Mouse (Mus musculus): Measurements from ENCODE around the gene Ece2. TPM values are rescaled to one million over a fixed set of nuclear protein-coding genes. Genes with fewer than 3 reads are reported as not detected.

The Ece2 gene
- total RNA-seq, 2 experiments from 2014 or later: 29.0 TPM

DNA sequence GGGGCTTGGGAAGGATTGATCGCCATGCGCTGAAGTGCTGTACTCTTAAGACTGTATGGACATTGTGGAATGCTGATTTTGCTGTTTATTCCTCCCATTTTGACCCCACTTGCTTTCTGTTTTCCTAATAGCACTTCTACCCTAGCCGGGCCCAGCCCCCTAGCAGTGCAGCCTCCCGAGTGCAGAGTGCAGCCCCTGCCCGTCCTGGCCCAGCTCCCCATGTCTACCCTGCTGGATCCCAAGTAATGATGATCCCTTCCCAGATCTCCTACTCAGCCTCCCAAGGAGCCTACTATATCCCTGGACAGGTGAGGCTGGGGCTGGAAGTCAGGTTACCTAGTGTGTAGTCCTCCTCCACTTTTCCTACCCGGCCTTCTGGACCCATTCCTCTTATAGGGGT lies 45.6 kb downstream of the Ece2 start:
- intact Hi-C loops (cut with DNase I): no loop called here
- no peak for DNase-seq (ENCODE audit: extremely low spot score in 1 of 2, low spot score in 2 of 2)

DNA sequence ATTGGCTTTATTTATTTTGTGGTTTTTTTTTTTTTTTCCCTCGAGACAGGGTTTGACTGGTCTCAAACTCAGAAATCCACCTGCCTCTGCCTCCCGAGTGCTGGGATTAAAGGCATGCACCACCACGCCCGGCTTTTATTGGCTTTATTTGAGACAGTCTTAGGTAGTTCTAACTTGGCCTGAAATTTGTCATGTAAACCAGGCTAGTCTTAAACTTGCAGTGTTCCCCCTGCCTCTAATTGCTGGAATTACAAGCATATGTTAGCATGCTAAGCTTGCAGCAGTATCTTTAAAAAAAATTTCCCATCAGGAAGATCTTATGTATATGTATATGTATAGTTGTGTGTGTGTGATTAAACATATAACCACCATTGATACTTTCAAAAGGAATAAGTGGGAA lies 47.1 kb downstream of the Ece2 start:
- no peak for DNase-seq (ENCODE audit: extremely low spot score in 1 of 2, low spot score in 2 of 2)
- intact Hi-C loops (cut with DNase I): no loop called here

DNA sequence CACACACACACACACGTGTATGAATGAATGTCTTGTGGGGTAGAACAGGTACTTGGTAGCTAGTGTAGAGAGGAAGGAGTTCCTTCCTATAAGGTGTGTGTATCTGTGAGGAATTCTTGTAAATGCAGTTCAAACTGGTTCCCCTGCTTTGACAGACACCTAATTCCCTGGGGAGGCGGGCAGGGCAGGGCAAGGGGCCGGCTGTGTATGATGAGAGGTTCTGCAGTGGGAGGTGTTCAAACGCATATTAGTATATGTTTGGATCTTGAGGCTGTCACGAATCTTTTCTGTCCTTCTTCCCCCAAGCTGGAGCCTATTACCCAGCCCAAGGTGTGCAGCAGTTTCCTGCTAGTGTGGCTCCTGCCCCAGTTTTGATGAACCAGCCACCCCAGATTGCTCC lies 47.8 kb downstream of the Ece2 start:
- DNase-seq (ENCODE audit: extremely low spot score in 1 of 2, low spot score in 2 of 2): no peak
- intact Hi-C loops (cut with DNase I): no loop called here

DNA sequence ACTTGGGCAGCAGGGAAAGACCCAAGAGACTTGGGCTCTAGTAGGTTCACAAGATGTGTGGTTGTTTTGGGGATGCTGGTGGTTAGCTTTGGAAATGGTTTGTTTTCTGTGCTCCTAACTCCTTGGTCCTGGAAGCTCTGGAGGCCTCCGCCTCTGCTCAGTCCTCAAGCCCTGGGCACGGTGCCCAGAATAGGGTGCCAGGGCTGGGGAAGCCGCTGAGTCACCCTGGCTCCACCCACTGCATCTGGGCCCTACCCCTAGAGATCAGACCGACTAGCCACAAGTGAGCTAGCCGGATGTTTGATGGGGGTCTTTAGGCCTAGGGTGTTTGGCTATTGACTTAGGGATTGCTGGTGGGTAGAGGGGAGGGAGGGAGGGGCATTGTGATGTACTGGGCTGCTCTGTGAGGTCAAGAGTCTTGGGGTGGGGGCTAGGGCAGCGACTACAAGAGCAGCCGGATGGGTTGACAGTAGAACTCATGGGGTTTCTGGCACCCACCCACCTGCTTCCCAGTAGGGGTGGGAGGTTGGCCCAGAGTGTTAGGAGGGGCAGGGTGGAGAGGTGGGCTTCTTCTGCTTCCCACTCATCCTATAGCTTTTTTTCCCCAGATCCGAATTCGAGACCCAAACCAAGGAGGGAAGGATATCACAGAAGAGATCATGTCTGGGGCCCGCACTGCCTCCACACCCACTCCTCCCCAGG lies 48.5 kb downstream of the Ece2 start:
- DNase-seq (ENCODE audit: extremely low spot score in 1 of 2, low spot score in 2 of 2): peak in 1 of 2 experiments; percentile 81
- intact Hi-C loops (cut with DNase I): no loop called here

DNA sequence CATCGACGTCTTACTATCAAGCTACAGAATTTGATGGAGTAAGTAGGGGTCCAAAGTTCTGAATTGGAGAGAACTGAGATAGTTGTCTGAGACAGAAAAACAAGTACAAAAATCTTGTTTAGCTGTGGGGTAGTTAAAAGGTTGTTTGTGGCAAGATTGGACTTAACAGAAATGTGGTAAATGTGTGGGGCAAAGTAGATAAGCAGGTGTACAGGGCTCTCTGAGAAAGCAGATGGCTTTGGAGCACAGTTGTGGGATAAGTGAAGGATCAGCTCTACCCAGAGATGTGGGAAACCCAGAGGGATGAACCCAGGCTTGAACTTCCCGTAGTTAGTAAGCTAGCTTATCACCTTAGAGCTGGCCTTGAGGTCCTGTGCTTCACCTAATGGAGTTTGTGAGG lies 61.1 kb downstream of the Ece2 start:
- intact Hi-C loops (cut with DNase I): no loop called here
- DNase-seq (ENCODE audit: extremely low spot score in 1 of 2, low spot score in 2 of 2): no peak

DNA sequence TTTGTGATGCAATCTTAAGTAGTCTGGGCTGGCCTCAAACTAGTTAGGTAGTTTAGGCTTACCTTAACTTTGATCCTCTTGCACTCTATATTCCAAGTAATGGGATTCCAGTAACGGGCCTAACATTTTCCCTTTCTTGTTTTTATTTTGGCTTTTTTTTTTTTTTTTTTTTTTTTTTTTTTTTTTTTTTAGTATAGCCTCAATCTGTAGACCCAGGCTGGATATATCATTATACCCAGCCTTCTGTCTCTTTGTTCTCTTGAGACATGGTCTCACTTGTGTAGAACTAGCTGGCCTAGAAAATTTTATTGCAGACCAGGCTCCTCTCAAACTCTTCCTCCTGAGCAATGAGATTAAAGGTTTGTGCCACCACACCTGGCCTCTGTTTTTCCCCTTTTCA lies 62.0 kb downstream of the Ece2 start:
- intact Hi-C loops (cut with DNase I): no loop called here
- DNase-seq (ENCODE audit: extremely low spot score in 1 of 2, low spot score in 2 of 2): no peak

DNA sequence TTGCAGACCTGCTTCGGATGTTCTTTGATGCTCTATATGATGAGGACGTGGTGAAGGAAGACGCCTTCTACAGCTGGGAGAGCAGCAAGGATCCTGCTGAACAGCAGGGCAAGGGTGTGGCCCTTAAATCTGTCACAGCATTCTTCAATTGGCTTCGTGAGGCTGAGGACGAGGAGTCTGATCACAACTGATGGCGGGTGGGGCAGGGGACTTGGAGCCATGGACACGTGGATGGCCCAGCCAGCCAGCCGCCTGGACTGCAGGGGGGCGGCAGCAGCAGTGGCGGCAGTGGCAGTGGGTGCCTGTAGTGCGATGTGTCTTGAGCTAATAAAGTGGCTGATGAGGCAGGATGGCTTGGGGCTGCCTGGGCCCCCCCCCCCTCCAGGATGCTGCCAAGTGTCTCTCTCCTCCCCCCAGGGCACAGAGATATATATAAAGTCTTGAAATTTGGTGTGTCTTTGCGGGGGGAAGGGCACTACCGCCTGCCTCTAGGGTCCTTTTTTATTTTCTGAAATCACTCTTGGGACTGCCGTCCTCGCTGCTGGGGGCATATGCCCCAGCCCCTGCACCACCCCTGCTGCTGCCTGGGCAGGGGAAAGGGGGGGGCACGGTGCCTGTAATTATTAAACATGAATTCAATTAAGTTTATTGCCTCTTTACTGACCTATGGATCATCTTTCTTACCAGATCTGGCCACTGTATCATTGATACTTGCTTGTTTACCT lies 62.8 kb downstream of the Ece2 start:
- intact Hi-C loops (cut with DNase I): no loop called here
- DNase-seq (ENCODE audit: extremely low spot score in 1 of 2, low spot score in 2 of 2): peak in 1 of 2 experiments; percentile 52

DNA sequence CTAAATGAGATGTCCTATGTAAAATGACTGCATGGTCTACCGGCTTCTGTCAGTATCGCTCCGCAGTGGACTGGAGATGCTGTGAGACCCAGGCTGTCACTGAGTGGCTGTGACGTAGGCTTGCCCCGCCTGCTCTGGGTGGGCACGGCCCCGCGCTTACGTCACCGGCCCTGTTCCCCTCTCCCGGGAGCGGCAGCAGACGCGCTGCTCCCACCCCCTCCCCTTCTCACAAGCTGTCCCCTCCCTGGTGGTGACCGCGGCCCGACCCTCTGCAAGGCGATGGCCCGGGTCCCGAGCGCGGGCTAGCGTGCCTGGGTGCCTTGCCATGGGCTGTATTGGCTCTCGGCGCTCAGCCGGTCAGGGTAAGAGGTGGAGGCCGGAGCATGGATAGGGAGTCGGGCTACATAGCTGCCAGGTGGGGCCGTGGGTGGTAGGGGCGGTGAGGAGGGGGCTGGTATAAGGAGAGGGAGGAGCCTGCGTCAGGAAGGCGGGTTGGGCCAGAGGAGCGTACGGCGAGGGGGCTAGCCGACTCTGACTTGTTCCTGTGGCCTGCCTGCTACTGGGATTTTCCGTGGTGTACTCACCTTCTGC lies 63.6 kb downstream of the Ece2 start, which contains the start of gene Fam131a:
Gene Fam131a (plus strand): TSS at position 131 of the 591 bp plus-strand sequence.
- peak; percentile 95 to 96 for DNase-seq (ENCODE audit: extremely low spot score in 1 of 2, low spot score in 2 of 2)
- intact Hi-C loops (cut with DNase I): no loop called here

DNA sequence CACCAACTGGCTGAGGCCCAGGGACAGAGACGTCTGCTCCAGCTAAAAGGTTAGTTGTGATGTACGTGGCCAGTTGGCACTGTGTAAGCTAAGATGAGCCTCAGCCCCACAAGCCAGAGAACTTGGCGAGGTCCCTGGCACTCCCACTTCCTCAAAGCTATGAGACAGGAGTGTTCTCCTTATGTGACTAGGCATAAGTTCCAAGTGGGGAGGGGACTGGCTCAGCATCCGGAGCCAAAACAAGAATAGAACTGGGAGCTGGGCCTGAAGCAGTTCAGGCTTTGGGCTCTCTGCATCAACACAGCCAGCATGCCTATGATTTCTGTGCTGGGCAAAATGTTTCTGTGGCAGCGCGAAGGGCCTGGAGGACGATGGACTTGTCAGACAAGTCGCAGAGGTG lies 65.2 kb downstream of the Ece2 start:
- intact Hi-C loops (cut with DNase I): no loop called here
- peak; percentile 73 to 85 for DNase-seq (ENCODE audit: extremely low spot score in 1 of 2, low spot score in 2 of 2)

DNA sequence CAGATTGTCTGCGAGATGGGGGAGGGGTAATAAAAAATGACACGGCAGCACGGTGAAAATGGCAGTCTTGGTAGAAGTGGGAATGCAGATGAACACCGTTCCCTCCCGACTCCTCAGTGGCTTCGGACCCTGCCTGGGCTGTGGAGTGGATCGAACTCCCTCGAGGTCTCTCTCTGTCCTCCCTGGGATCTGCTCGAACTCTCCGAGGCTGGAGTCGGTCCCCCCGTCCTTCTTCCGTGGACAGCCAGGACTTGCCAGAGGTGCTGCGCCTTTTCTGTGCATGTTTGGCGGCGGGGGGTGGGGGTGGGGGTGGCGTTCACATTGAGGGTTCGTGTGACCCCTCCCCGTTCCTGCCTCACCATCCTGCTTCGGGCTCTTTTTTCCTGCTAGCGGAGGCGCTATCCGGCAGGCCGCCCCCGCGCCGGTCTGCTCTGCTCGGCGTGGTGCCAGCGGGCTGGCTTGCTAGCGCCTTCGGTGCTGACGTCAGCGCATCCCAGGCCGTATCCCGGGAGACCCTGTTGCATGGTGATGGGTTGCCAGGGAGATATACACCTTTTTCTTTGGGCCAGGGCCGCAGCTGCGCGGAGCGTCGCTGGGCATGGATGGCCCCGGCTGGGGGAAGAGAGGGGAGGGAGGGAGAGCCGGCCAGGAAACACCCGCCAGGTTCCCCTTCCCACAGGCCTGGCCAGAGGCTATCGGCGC lies 66.1 kb downstream of the Ece2 start:
- DNase-seq (ENCODE audit: extremely low spot score in 1 of 2, low spot score in 2 of 2): peak; percentile 98
- intact Hi-C loops (cut with DNase I): no loop called here

Small RNA genes within 50 kb of the gene (microRNA-seq; reads per million reads assigned to microRNA genes)
- 745 reads per million, percentile 74 among the genes with 10 or more reads in this experiment for gene Mir1224

Other genes with a start within 250 kb of the Ece2 start
- gene Abcc5, start 203.4 kb upstream of the Ece2 start, total RNA-seq (2021): 100 to 1,000 TPM; 182 to 183 TPM
- gene Eif2b5, start 131.0 kb upstream of the Ece2 start, total RNA-seq (2021): 10 to 100 TPM; 61.4 to 66.7 TPM
- gene Dvl3, start 112.8 kb upstream of the Ece2 start, total RNA-seq (2021): 10 to 100 TPM; 84.8 to 87.8 TPM
- 100 to 1,000 TPM; 950 to 999 TPM for gene Ap2m1, start 94.3 kb upstream of the Ece2 start, total RNA-seq (2021)
- gene Abcf3, start 81.3 kb upstream of the Ece2 start, total RNA-seq (2021): 10 to 100 TPM; 67.0 to 80.0 TPM
- 10 to 100 TPM; 78.1 to 78.5 TPM for gene Vwa5b2, start 40.4 kb upstream of the Ece2 start, total RNA-seq (2021)
- 1 to 10 TPM; 2.1 to 2.3 TPM for gene Eef1akmt4, start 18.2 kb upstream of the Ece2 start, total RNA-seq (2021)
- not detected for gene Gm49333, start 18.2 kb upstream of the Ece2 start, total RNA-seq (2021)
- 10 to 100 TPM; 12.7 to 14.0 TPM for gene Alg3, start 18.1 kb upstream of the Ece2 start, total RNA-seq (2021)
- gene Camk2n2, start 8.5 kb upstream of the Ece2 start, total RNA-seq (2021): 100 to 1,000 TPM; 224 to 225 TPM
- 100 to 1,000 TPM; 261 to 263 TPM for gene Psmd2, start 21.8 kb downstream of the Ece2 start, total RNA-seq (2021)
- 100 to 1,000 TPM; 361 to 366 TPM for gene Eif4g1, start 38.5 kb downstream of the Ece2 start, total RNA-seq (2021)
- gene Fam131a, start 63.4 kb downstream of the Ece2 start, total RNA-seq (2021): 100 to 1,000 TPM; 264 to 267 TPM
- 10 to 100 TPM; 26.3 to 28.3 TPM for gene Polr2h, start 87.8 kb downstream of the Ece2 start, total RNA-seq (2021)
- 10 to 100 TPM; 50.9 to 51.1 TPM for gene Clcn2, start 87.9 kb downstream of the Ece2 start, total RNA-seq (2021)
- gene Chrd, start 103.3 kb downstream of the Ece2 start, total RNA-seq (2021): 10 to 100 TPM; 18.4 to 21.8 TPM
- 1 to 10 TPM; 1.4 to 2.0 TPM for gene Thpo, start 104.7 kb downstream of the Ece2 start, total RNA-seq (2021)